Mouse (Mus musculus): Measurements from ENCODE around the gene Hspa1a.
A peak's percentile ranks its signal among the peaks of the same experiment; 100 is the strongest.
"Not testable (repeated sequence)": the region's sequence is repeated elsewhere in the genome, so short reads cannot be mapped to it uniquely, and the experiment has no call there.

The Hspa1a gene

DNA sequence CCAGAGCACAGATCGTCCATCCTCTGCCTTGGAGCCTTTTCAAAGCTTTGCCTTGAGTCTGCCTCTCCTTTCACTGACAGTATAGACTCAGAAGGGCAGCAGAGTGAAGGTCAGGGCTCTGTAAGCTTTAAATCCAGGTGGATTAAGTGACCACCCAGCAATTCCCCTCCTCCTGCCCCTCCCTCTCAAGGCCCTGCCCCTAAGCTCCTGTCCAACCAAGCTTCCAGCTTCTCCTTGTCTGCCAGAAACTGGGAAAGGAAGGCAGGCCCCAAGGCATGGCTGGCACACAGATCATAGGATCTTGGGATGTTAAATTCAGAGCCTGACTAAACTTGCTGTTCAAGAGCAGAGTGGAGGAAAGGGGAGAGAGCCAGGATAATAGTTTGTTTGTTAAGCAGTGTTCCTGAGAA is 7.3 kb downstream of the Hspa1a start:
- no peak for DNase-seq (ENCODE audit: low spot score)

DNA sequence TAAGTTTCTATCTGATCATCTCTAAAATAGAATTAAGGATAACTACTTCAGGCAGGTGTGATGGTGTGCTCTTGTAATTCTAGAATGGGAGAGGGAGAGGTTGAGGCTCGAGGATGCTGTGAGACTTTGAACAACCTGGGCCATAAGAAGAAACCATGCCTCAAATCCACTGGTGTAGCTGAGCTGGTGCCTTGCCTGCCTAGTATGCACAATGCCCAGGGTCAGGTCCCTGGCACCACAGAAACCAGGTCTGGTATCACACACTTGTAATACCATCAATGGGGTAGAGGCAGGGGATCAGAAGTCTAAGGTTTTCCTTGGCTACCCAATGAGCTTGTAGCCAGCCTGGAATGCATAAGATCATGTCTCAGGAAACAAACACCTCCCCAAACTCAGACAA is 9.1 kb downstream of the Hspa1a start:
- DNase-seq (ENCODE audit: low spot score), result no peak

DNA sequence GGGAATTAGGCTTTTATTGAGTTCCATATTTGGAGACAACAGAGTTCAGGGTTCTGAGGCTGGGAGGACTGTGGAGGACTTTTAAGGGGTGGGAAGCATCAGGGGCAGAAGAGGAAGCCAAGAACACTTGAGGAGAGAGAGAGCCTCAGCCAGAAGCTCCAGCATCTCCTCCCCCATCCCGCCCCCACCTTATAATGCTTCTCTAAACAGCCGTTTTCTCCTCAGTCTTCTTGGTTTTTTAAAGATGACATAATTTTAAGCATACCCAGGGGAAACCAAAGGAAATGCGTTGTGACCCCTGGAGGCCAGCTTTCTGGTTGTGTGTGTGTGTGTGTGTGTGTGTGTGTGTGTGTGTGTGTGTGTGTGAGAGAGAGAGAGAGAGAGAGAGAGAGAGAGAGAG is 9.8 kb downstream of the Hspa1a start:
- no peak for DNase-seq (ENCODE audit: low spot score)

DNA sequence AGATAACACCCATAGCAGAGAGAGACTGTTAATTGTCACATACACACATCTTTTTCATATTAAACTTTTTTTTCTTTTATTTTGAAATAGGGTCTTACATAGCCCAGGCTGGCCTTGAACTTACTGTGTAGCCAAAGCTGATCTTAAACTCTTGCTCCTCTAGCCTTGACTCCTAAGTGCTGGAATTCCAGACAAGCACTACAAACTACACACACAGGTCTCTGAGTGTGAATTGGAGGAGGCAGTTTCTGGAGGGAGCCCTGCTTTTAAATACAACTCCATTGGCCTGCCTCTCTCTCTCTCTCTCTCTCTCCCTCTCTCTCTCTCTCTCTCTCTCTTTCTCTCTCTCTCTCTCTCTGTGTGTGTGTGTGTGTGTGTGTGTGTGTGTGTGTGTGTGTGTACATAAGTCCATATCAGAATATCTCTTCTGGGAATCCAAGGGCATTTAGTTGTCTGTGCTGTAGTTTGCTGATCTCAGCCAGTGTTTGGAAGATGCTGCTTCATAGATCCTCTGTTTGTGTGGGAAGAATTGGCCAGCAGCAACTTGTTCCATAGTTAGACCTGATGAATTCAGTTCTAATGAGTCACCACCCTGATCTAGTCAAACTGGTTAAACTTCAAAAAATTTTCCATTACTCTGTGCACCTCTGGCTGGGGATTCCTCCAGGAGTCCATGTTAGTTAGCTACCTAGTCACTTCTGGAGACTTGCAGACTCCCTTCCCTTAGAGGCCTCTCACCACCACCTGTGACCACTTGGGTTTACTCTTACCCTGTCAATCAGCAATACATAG is 11.1 kb downstream of the Hspa1a start:
- DNase-seq (ENCODE audit: low spot score), result no peak

DNA sequence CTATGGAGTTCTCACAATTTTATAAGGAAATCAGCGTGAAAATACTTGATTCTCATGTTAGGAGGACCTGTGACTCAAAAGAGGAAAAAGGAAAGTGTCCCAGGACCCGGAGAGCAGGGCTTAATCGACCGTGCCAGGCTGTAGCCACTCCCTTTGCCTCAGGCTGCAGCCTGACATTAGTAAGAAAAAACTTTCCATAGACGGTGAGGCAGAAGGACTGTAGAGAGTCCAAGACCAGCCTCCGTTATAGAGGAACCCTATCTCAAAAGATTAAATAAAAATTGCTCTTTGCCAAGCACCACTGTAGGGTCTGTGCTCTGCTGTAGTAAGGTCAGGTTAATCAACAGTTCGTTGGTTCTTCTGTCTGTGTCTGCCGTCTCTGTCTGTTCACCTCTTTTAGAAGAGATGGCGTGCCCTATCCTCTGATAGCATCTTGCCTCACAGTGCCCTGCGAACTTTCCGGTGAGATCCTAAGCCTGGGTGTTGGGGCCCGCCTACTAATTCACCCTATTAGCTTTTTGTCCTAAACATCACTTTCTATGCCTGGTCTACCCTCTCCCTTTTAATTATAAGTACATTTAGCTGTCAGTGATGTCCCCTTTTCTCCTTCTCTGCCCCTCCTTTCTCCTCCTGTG is 12.0 kb downstream of the Hspa1a start:
- DNase-seq (ENCODE audit: low spot score), result no peak

DNA sequence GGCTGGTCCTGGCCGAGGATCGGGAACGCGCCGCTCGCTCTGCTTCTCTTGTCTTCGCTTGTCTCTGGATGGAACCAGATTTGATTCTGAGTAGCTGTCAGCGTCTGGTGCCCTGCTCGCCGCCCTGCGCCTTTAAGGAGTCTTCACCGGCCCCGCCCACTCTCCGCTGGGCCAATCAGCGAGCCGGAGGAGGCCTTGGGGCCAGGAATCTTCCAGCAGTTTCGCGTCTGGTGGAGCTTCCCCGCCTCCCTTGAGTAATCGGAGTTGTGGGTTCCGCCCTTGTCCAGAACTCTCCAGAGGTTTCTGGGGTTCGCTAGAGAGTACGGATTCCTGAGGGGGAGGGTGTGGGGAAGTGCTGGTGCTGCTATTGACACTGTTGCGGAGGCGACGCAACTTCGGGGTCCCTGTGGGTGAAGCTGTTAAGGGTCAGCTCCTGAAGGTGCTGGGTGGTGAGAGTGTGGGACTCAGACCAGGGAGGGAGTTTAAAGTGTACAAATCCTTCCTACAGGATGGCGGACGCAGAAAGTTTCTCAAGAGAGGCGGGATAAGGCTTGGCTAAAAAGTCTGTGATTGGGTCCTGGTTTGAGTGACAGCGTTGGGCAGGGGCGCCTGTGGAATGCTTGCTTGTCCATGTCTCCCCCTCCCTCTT is 12.7 kb downstream of the Hspa1a start, which contains the start of gene Hspa1b:
Hspa1b (minus strand) TSS at position 109 of the 649 bp plus-strand sequence.
- DNase-seq (ENCODE audit: low spot score), result peak; percentile 59

DNA sequence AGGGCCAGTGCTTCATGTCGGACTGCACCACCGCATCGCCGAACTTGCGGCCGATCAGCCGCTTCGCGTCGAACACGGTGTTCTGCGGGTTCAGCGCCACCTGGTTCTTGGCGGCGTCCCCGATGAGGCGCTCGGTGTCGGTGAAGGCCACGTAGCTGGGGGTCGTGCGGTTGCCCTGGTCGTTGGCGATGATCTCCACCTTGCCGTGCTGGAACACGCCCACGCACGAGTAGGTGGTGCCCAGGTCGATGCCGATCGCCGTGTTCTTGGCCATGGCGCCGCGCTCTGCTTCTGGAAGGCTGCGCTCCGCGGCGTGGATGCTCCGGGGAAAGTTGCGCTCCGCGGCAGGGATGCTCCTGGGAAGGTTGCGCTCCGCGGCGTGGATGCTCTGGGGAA is 13.2 kb downstream of the Hspa1a start:
- not testable (repeated sequence) for DNase-seq (ENCODE audit: low spot score)

DNA sequence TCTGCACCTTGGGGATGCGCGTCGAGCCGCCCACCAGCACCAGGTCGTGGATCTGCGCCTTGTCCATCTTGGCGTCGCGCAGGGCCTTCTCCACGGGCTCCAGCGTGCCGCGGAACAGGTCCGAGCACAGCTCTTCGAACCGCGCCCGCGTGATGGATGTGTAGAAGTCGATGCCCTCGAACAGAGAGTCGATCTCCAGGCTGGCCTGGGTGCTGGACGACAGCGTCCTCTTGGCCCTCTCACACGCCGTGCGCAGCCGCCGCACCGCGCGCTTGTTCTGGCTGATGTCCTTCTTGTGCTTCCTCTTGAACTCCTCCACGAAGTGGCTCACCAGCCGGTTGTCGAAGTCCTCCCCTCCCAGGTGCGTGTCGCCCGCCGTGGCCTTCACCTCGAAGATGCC is 14.0 kb downstream of the Hspa1a start:
- not testable (repeated sequence) for DNase-seq (ENCODE audit: low spot score)

DNA sequence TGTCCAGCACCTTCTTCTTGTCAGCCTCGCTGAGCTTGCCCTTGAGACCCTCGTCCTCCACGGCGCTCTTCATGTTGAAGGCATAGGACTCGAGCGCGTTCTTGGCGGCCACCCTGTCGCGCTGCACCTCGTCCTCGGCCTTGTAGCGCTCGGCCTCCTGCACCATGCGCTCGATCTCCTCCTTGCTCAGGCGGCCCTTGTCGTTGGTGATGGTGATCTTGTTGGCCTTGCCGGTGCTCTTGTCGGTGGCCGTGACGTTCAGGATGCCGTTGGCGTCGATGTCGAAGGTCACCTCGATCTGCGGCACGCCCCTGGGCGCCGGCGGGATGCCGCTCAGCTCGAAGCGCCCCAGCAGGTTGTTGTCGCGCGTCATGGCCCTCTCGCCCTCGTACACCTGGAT is 14.7 kb downstream of the Hspa1a start:
- not testable (repeated sequence) for DNase-seq (ENCODE audit: low spot score)

DNA sequence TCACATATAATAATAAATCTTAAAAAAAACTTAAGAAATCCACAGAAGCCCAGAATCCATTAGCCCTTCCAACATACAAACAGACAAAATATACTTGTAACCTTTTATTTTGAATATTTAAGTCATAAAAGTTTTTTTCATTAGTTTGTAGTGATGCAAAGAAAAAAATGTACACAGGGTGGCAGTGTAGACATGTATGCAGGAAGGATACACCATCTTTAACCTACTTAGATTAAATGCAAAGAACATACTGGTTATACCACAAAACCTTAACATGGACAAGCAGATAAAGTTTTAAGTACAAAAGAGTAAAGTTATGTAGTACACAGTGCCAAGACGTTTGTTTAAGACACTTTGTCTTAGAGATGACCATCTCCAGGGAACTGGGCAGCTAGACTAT is 15.6 kb downstream of the Hspa1a start:
- no peak for DNase-seq (ENCODE audit: low spot score)

DNA sequence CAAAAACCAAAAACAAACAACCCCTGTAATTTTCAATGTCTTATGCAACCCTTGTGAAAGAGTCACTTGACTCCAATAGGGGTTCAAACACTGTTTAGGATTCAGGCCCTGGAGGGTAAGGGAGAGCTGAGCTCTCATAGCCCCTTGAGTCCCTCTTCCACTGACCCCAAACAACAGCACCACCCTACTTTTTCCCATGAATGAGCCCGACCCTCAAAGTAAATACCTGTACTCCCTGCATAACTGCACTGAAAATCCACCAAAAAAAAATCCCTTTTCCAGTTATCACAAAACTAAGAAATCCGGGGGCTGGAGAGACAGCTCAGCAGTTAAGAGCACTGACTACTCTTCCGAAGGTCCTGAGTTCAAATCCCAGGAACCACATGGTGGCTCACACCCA is 16.1 kb downstream of the Hspa1a start:
- no peak for DNase-seq (ENCODE audit: low spot score)

DNA sequence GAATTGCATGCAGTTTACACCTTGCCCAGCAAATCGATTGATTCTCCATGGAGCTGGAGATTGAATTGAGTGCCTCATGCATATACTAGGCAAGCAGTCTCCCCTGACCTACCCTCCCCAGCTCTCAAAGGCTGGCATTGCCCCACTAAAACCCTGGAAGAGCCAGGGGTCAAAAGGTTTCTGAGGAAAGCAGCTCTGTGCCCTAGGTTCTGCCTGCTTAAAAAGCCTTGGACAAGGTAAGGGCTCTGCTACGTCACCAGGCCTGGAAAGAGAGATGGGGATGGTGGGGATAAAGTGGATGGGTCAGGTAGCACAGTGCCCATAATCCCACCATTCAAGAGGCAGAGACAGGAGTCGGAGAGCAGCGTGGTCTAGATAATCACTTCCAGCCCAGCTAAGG is 17.1 kb downstream of the Hspa1a start:
- DNase-seq (ENCODE audit: low spot score), result no peak

DNA sequence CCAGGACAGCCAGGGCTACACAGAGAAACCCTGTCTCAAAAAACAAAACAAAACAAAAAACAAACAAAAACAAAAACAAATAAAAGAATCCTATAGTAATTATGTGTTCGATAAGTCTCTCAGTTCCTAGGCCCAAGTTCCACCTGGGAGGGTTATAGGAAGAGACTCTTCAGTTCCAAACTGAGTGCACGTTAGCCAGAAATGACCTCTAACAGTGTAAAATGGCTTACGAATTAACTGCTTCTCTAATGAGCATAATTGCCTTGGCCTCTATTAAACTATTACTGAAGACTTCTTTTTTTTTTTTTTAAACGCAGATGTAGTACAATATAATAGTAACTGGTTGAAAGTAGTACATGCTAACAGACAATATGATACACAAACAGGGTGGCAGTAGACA is 18.1 kb downstream of the Hspa1a start:
- DNase-seq (ENCODE audit: low spot score), result no peak

DNA sequence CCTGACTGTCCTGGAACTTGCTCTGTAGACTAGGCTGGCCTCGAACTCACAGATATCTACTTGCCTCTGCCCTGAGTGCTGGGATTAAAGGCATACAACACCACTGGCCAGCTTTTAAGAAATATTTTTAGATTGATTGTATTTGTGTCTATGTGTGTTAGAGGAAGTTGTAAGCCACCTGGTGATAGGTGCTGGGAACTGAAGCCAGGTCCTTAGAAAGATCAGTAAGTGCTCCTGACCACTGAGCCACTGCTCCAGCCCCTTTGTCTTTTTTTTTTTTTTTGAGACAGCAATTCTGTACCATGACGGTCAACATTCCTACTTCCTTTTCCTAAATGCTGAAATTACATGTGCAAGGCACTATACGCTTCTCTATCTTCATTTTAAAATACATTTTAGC is 18.7 kb downstream of the Hspa1a start:
- no peak for DNase-seq (ENCODE audit: low spot score)

DNA sequence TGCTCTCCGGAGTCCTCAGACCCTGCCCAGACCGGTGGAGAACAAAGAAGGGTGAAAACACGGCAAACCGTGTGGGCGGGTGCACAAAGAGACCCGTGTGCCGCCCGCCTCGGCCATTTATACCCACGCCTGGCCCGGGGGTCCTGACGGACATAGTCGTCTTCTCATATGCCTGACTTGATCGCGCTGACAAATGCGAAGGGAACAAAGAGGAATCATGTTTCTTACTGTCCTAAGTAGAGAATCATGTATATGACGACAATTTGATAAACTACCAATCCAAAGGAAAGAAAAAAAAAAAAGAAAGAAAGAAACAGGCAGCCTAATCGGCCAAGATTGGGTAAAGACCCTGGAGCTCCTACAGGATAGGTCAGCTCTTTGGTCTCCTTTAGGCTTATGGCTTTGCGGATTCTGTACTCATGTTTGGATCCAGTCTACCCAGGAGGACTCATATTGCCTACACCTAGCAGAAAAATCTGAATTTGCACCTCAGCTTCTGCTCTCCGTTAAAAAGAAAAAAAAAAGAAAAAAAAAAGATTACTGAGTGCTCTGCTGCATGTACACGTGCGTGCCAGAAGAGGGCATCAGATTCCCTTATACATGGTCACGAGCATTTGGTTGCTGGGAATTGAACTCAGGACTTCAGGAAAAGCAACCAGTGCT is 19.4 kb downstream of the Hspa1a start:
- peak; percentile 74 for DNase-seq (ENCODE audit: low spot score)

DNA sequence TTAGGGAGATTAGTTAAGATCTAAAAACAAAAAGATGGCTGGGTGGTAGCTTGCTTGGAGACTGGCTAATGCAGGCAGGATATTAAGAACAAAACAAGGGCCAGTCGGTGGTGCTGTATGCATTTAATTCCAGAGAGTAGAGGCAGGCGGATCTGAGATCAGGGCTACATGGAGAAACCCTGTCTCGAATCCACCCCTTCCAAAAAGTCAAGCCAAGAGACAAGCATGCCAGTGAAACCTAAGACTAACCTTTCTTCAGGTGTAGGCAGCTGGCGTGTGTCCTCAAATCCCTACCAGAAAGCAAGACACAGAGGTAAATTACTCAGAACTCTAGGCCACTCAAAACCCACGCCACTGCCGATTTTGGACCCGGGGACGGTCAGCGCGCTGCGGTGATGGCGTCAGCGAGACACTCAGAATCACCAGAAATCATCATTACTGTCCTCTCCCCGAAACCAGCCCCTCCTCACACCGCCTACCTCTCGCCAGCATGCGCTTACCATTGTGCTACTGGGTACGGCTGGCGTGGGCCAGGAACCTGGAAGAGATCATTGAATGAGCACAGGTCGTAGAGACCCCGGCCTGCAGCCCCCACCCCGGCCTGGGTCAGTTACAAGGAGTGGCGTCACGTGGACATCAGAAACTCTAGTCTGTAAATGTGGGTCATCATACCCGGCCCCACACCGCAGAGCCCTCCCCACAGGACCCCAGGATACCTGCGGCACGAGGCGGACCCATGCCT is 20.1 kb downstream of the Hspa1a start:
- no peak for DNase-seq (ENCODE audit: low spot score)

DNA sequence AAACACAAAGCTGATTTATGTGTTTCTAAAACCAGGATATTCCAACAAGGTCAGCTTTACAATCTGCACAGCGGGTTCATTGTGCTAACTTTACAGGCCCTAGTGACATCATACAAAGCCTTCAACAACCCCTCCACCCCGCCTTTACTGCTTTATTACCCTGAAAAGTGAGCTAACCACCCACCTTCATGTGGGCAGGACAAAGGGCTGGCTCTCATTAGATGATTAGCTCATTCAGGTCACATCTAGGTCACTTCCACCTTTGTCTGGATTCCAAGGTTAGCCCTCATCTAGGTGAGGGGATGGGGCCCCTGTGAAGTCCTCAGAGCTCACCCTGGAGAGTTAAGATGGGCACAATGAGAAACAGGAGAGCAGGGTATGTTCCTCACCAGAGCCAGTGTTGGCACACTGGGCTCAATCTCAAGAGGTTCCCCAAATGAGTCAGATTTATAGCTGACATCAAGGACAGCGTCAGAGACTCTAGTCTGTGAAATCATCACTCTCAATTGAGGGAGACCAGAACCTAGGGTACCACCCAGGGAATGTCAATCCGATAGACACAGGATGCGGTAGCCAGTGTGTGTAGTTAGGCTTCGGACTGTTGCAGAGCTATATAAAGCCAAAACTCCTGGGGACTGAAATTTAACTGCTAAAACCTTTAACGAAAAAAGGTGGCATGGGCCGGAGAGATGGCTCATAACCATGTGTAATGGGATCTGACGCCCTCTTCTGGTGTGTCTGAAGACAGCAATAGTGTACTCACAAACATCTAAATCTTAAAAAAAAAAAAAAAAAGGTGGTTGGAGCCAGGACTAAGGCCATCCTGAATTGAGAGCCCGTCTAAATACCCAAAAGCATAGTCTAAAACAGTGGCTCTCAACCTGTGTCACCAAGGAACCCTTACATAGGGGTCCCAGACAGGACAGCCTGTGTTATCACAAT is 21.2 kb downstream of the Hspa1a start:
- DNase-seq (ENCODE audit: low spot score), result no peak

DNA sequence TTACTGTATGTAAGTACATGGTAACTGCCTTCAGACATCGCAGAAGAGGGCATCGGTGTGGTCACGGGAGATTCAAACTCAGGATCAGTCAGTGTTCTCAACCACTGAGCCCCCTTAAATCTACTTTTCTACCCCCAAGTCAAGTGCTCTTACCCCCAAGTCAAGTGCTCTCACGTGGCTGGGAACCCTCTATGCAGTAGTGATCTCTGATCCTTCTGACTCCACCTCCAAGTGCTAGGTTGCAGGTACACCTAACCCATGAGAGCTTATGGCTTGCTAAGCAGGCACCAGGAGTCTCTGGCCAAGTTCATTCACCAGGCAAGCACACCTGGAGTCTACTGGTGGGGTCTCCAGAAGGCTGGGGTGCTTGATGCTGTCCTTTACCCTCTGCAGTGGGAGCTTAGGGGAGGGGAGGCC is 22.4 kb downstream of the Hspa1a start:
- no peak for DNase-seq (ENCODE audit: low spot score)

DNA sequence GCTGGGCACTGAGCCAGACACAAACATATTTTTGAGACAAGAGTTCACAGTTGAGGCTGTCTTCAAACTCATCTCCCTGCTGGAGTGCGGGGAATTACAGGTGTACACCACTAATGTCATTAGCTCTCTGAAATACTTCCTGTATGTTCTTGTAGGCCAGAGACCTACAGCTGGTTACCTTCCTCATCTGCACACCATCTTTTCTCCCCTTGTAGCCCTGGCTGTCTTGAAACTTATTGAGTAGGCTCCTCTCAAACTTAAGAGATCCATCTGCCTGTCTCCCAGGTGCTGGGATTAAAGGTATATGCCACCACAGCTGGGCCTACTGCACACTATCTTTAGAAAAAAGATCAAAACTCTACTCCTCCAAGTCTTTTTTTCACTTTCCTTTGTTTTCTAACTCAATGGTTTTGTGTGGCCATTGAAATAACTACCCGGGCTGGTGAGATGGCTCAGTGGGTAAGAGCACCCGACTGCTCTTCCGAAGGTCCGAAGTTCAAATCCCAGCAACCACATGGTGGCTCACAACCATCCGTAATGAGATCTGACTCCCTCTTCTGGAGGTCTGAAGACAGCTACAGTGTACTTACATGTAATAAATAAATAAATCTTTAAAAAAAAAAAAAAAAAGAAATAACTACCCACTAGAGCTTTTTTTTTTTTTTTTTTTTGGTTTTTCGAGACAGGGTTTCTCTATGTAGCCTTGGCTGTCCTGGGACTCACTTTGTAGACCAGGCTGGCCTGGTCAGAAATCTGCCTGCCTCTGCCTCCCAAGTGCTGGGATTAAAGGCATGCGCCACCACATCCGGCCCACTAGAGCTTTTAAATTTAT is 23.0 kb downstream of the Hspa1a start:
- not testable (repeated sequence) for DNase-seq (ENCODE audit: low spot score)

DNA sequence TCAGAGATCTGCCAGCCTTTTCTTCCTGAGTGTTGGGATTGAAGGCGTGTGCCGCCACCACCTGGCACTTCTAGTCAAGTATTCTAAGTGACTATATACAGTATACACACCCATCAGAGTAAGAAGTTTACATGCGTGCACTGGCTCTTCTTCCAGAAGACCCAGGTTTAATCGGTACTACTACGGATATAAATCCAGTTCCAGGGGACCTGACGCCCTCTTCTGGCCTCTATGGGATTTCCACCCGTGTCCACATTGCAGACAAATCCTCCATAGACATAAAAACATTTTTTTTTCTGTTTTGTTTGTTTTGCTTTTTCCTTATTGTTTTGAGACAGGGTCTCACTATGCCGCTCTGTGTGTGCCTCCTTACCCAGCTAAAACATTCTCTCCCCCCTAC is 24.4 kb downstream of the Hspa1a start:
- DNase-seq (ENCODE audit: low spot score), result no peak

Data from layer of hippocampus, adult 9-10 months (tissue).